ENCODE assay signal across 28 mouse cellular contexts in the genomic region with DNA sequence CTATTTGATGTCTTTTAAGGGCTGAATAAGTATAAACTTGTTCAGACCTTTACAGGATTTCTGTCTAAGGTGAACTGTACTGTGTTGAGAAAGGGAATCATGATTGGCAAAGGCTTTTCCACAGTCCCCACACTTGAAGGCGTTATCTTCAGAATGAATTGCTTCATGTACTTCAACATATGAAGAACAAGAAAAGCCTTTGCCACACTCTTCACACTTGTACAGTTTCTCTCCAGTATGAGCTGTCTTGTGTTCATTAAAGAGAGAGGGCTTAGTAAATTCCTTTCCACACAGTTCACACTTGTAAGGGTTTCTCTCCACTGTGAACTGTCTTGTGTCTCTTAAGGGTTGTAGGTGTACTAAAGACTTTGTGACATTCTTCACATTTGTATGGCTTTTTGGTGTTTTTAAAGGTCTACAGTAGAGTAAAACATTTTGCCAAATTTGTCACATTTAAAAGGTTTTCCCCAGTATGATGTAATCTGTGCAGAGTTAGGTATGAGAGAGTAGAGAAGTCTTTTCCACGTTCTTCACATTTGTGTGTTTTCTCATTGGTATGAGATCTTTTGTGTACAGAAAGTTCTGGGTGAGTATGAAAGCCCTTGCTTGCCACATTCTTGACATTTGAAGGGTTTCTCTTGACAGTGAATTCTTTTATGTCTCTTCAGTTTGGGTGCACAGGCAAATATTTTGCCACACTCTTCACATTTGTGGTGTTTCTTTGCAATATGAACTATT. TPM values are rescaled to one million over a fixed set of nuclear protein-coding genes. Genes with fewer than 3 reads are reported as not detected.
"Had no signal": no experiment of that assay in that cellular context is flagged by ENCODE, and none has a peak within 500 bp of the region (broad histone marks: within the 10 kb centered on the region; RNA-seq: fewer than 3 reads in every experiment).

No protein-coding gene starts in this region.

- H3K4me2 ChIP-seq: embryonic facial prominence, embryonic 12.5 days; embryonic facial prominence, embryonic 13.5 days; embryonic facial prominence, embryonic 15.5 days; forebrain, embryonic 12.5 days; forebrain, embryonic 13.5 days; forebrain, embryonic 15.5 days had no signal

- H3K27me3 ChIP-seq: embryonic facial prominence, embryonic 12.5 days; embryonic facial prominence, embryonic 13.5 days; embryonic facial prominence, embryonic 15.5 days; forebrain, embryonic 12.5 days; forebrain, embryonic 13.5 days; forebrain, embryonic 15.5 days had no signal

- ATAC-seq: forebrain, embryonic 13.5 days; forebrain, embryonic 14.5 days; forebrain, embryonic 15.5 days; forebrain, embryonic 16.5 days; forebrain, postnatal 0 days had no signal

- H3K9ac ChIP-seq: embryonic facial prominence, embryonic 12.5 days; embryonic facial prominence, embryonic 13.5 days; embryonic facial prominence, embryonic 15.5 days; forebrain, embryonic 12.5 days; forebrain, embryonic 13.5 days; forebrain, embryonic 15.5 days; forebrain, postnatal 0 days had no signal

- DNase-seq: cerebellum, adult 18-20 months; cerebellum, adult 2 months; cerebellum, adult 8-10 months; cerebellum, adult 9-10 months; cerebellum, adult 9-11 months; cerebellum, postnatal 10 days; cerebellum, postnatal 14 days; cerebellum, postnatal 25 days; cerebellum, postnatal 36 days; embryo, embryonic 11 days; forebrain, postnatal 0 days; gastrocnemius, adult 2 months; gastrocnemius, postnatal 10 days; gastrocnemius, postnatal 14 days; gastrocnemius, postnatal 25 days; gastrocnemius, postnatal 36 days; heart, adult 11 months had no signal

- H3K4me3 ChIP-seq: embryonic facial prominence, embryonic 10.5 days; embryonic facial prominence, embryonic 12.5 days; embryonic facial prominence, embryonic 13.5 days; embryonic facial prominence, embryonic 15.5 days; erythroblast, embryonic 14.5 days; forebrain, embryonic 10.5 days; forebrain, embryonic 12.5 days; forebrain, embryonic 13.5 days; forebrain, embryonic 15.5 days; gastrocnemius, adult 2 months had no signal

- H3K4me1 ChIP-seq: embryonic facial prominence, embryonic 10.5 days; embryonic facial prominence, embryonic 12.5 days; embryonic facial prominence, embryonic 13.5 days; embryonic facial prominence, embryonic 15.5 days; forebrain, embryonic 10.5 days; forebrain, embryonic 12.5 days; forebrain, embryonic 13.5 days; forebrain, embryonic 15.5 days had no signal

- H3K27ac ChIP-seq: embryonic facial prominence, embryonic 10.5 days; embryonic facial prominence, embryonic 12.5 days; embryonic facial prominence, embryonic 13.5 days; embryonic facial prominence, embryonic 15.5 days; forebrain, embryonic 10.5 days; forebrain, embryonic 12.5 days; forebrain, embryonic 13.5 days; forebrain, embryonic 15.5 days; gastrocnemius, adult 2 months had no signal

- H3K9me3 ChIP-seq: embryonic facial prominence, embryonic 10.5 days; embryonic facial prominence, embryonic 12.5 days; embryonic facial prominence, embryonic 13.5 days; embryonic facial prominence, embryonic 15.5 days; forebrain, embryonic 10.5 days; forebrain, embryonic 12.5 days; forebrain, embryonic 13.5 days; forebrain, embryonic 15.5 days had no signal

- H3K36me3 ChIP-seq: embryonic facial prominence, embryonic 10.5 days; embryonic facial prominence, embryonic 12.5 days; embryonic facial prominence, embryonic 13.5 days; embryonic facial prominence, embryonic 15.5 days; forebrain, embryonic 10.5 days; forebrain, embryonic 12.5 days; forebrain, embryonic 15.5 days had no signal

RNA-seq across cellular contexts. Expression of gene Zfp85, which starts 8.2 kb away (rescaled TPM):
- polyA plus RNA-seq: erythroblast, embryonic 14.5 days had no signal

RNA-seq across cellular contexts. Expression of gene Zfp493, which starts 16.3 kb away (rescaled TPM):
- polyA plus RNA-seq: erythroblast, embryonic 14.5 days had no signal

RNA-seq across cellular contexts. Expression of gene Zfp273, which starts 50.3 kb away (rescaled TPM):
- polyA plus RNA-seq: erythroblast, embryonic 14.5 days had no signal
